Mouse (Mus musculus): ENCODE measurements around the gene Cpne5. TPM values are rescaled to one million over a fixed set of nuclear protein-coding genes. Genes with fewer than 3 reads are reported as not detected.
A peak's percentile ranks its signal among the peaks of the same experiment; 100 is the strongest.
"Not testable (repeated sequence)": the region's sequence is repeated elsewhere in the genome, so short reads cannot be mapped to it uniquely, and the experiment has no call there.

Gene Cpne5
- polyA plus RNA-seq, 1 experiment from 2014 or later = 5.3 TPM

DNA sequence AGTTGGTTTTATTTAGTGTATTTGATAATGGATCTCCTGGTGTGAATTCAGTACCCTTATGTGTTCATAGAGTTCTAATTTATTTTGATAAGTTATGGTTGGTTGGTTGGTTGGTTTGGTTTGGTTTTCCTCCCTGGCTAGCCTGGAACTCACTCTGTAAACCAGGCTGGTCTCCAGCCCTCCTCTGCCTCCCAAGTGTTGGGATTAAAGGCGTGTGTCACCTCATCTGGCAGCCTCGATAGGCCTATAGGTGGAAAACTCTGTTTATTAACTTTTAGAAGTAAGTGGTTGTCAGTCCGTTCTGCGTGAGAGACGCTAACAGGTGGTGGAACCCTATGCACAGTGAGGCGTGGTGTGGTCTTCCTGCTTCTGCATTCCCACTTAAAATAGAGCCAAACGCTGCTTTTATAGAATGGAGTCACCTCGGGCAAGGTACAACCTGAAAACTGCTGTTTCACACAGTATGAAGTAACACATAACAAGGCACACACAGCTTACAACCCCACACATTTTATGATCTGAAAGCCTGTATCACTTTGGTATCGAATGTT is 32.3 kb upstream of the Cpne5 start:
- WGBS = 87% methylated on average over 9 of the region's 9 CpGs
- H3K4me3 ChIP-seq (replicated peaks; ENCODE audit: low read depth, low read length) = no peak overlapping the region

DNA sequence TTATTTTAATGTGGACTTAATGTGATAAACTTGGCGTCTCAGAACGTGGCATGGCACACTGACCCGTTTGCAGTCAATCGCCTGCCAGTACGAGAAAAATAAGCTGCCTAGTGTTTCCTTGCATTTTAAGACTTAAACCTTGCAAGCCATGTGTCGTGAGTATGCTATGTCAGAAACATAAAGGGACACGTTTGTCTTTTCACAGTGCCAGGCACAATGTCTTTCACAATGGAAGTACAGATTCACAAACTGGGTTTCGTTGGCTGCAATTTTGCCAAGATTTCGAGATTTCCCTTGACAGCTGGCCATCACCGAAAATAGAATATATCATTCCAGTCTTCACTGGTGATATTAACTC is 31.4 kb upstream of the Cpne5 start:
- DNase-seq (ENCODE audit: low spot score) (no peak), ATAC-seq (replicated peaks; ENCODE audit: low FRiP score, low read depth) (no peak)
- Histone ChIP-seq H3K9ac (ENCODE audit: low read depth, low read length) (peak overlapping the region; percentile 84), H3K4me1 (replicated peaks; ENCODE audit: insufficient read depth, low read length) (peaks cover 17% of the 10 kb centered on the region), H3K4me3 (replicated peaks; ENCODE audit: low read depth, low read length) (peak overlapping the region; percentile 70), H3K27me3 (ENCODE audit: insufficient read depth, low read length) (no peaks in the 10 kb centered on the region), H3K36me3 (ENCODE audit: insufficient read depth, low read length) (no peaks in the 10 kb centered on the region), H3K9me3 (replicated peaks; ENCODE audit: low read length) (no peaks in the 10 kb centered on the region), H3K4me2 (ENCODE audit: low read length) (peak overlapping the region; percentile 73), H3K27ac (peak overlapping the region; percentile 94)
- 20% methylated on average over 10 of the region's 10 CpGs for WGBS
- no peak for TF ChIP-seq CTCF (IDR thresholded peaks at IDR 0.05; ENCODE audit: low read depth)

More for the DNA sequence above, 32.3 kb upstream of the Cpne5 start:
- no peaks in the 10 kb centered on the region for H3K9me3 ChIP-seq (replicated peaks; ENCODE audit: low read length)
- peak overlapping the region; percentile 94; the same call in 1 of the 2 replicates for H3K27ac ChIP-seq
- ATAC-seq (replicated peaks; ENCODE audit: low FRiP score, low read depth) = no peak
- no peak for TF ChIP-seq CTCF (IDR thresholded peaks at IDR 0.05; ENCODE audit: low read depth)
- H3K36me3 ChIP-seq (ENCODE audit: insufficient read depth, low read length) = no peaks in the 10 kb centered on the region
- H3K9ac ChIP-seq (ENCODE audit: low read depth, low read length) = peak overlapping the region; percentile 42; the same call in 1 of the 2 replicates
- peak overlapping the region; percentile 73 for H3K4me2 ChIP-seq (ENCODE audit: low read length)
- DNase-seq (ENCODE audit: low spot score) = no peak
- H3K4me1 ChIP-seq (replicated peaks; ENCODE audit: insufficient read depth, low read length) = peaks cover 14% of the 10 kb centered on the region
- H3K27me3 ChIP-seq (ENCODE audit: insufficient read depth, low read length) = no peaks in the 10 kb centered on the region

DNA sequence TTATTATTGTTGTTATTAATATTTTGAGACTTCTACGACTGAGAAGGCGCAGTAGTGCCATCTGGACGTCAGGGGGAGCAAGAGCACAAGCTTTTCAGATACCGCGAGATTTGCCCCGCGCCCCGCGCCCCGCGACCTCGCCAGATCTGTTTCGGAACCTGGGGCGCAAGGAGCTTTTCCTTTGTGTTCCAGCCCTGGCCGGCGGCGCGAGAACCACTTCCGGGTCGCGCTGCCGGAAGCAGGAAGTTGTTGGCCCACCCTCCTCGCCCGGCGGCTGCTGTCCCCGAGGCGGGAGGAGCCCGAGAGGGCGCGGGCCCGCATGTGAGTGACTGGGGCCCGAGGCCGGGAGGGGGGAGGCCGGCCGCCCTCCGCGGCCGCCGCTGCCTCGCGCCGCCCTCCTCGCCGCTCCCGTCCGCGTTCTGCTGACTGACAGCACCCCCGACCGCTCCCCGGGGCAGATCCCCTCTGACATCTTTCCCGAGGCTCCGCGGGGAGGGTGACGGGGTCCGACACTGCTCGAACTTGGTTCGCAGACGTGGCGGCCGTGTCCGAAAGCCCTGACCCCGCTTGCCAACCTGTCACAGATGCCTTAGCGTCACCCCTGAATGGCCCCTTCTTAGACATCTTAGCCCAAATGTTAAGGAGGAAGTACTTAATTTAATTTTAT is 30.8 kb upstream of the Cpne5 start, which contains the start of gene BC004004:
BC004004 (plus strand) TSS at position 107 of the 667 bp plus-strand sequence.
- no peaks in the 10 kb centered on the region for H3K27me3 ChIP-seq (ENCODE audit: insufficient read depth, low read length)
- no peaks in the 10 kb centered on the region for H3K9me3 ChIP-seq (replicated peaks; ENCODE audit: low read length)
- ATAC-seq (replicated peaks; ENCODE audit: low FRiP score, low read depth) = peak; percentile 89
- peak; percentile 98 for DNase-seq (ENCODE audit: low spot score)
- peak within 1 kb of the TSS; percentile 70 for H3K4me3 ChIP-seq (replicated peaks; ENCODE audit: low read depth, low read length)
- peak within 1 kb of the TSS; percentile 94 for H3K27ac ChIP-seq
- peak within 1 kb of the TSS; percentile 84 for H3K9ac ChIP-seq (ENCODE audit: low read depth, low read length)
- WGBS = under 1% methylated on average over 62 of the region's 63 CpGs
- no peaks in the 10 kb centered on the region for H3K36me3 ChIP-seq (ENCODE audit: insufficient read depth, low read length)
- H3K4me1 ChIP-seq (replicated peaks; ENCODE audit: insufficient read depth, low read length) = peaks cover 17% of the 10 kb centered on the region
- peak; percentile 75 for TF ChIP-seq CTCF (IDR thresholded peaks at IDR 0.05; ENCODE audit: low read depth)
- peak within 1 kb of the TSS; percentile 73 for H3K4me2 ChIP-seq (ENCODE audit: low read length)

DNA sequence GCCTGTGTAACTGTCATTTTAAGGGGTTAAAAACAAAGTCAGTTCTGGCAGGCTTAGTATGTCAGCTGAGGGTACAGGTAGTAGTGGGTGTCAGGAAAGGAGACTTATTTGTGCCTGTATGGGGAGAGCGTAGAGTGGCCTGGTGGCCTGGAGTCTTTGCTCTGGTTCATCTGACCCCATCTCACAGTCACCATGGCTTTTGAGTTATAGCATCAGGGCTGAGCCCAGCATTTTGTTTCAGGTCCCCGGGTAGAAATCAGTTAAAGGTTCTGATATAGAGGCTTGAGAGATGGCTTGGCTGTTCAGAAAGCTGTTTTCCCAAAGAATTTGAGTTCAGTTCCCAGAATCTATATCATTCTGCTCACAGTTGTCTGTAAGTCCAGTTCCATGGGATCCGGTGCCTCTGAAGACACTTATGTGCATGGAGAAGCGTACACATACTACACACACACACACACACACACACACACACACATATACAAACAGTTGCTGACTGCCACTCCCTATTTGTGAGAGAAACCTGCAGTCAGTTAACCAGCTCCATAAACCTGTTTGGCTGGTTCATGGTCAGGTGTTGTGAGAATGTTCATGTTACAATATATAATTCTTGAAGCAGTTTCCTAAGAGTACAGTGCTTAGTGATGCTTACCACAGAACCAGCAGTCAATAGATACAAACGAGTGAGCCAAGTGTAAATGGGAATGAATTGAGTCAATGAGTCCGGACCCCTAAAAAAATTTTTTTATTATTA is 30.1 kb upstream of the Cpne5 start:
- H3K9me3 ChIP-seq (replicated peaks; ENCODE audit: low read length) = no peaks in the 10 kb centered on the region
- H3K4me1 ChIP-seq (replicated peaks; ENCODE audit: insufficient read depth, low read length) = peaks cover 19% of the 10 kb centered on the region
- H3K4me2 ChIP-seq (ENCODE audit: low read length) = peak overlapping the region; percentile 73
- no peaks in the 10 kb centered on the region for H3K36me3 ChIP-seq (ENCODE audit: insufficient read depth, low read length)
- WGBS = 47% methylated on average over 6 of the region's 6 CpGs
- peak; percentile 8; the same call in 1 of the 2 replicates for ATAC-seq (replicated peaks; ENCODE audit: low FRiP score, low read depth)
- no peaks in the 10 kb centered on the region for H3K27me3 ChIP-seq (ENCODE audit: insufficient read depth, low read length)
- no peak for DNase-seq (ENCODE audit: low spot score)
- H3K9ac ChIP-seq (ENCODE audit: low read depth, low read length) = peak overlapping the region; percentile 1; the same call in 1 of the 2 replicates
- TF ChIP-seq CTCF (IDR thresholded peaks at IDR 0.05; ENCODE audit: low read depth) = no peak
- peak overlapping the region; percentile 94 for H3K27ac ChIP-seq
- H3K4me3 ChIP-seq (replicated peaks; ENCODE audit: low read depth, low read length) = peak overlapping the region; percentile 70; the same call in 1 of the 2 replicates

DNA sequence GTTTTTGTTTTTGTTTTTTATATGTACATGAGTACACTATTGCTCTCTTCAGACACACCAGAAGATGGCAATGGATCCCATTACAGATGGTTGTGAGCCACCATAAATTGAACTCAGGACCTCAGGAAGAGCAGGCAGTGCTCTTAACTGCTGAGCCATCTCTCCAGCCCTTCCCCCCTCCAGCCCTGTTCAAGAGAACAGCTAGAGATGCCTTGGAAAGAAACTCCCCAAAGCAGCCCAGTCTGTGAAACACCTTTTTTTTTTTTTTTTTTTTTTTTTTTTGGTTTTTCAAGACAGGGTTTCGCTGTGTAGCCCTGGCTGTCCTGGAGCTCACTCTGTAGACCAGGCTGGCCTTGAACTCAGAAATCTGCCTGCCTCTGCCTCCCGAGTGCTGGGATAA is 29.1 kb upstream of the Cpne5 start:
- peaks cover 24% of the 10 kb centered on the region for H3K4me1 ChIP-seq (replicated peaks; ENCODE audit: insufficient read depth, low read length)
- H3K27ac ChIP-seq; H3K27me3 ChIP-seq (ENCODE audit: insufficient read depth, low read length); H3K9ac ChIP-seq (ENCODE audit: low read depth, low read length); H3K9me3 ChIP-seq (replicated peaks; ENCODE audit: low read length); H3K36me3 ChIP-seq (ENCODE audit: insufficient read depth, low read length); H3K4me2 ChIP-seq (ENCODE audit: low read length); H3K4me3 ChIP-seq (replicated peaks; ENCODE audit: low read depth, low read length); ATAC-seq (replicated peaks; ENCODE audit: low FRiP score, low read depth); DNase-seq (ENCODE audit: low spot score): not testable (repeated sequence)
- 81% methylated on average over 2 of the region's 2 CpGs for WGBS

DNA sequence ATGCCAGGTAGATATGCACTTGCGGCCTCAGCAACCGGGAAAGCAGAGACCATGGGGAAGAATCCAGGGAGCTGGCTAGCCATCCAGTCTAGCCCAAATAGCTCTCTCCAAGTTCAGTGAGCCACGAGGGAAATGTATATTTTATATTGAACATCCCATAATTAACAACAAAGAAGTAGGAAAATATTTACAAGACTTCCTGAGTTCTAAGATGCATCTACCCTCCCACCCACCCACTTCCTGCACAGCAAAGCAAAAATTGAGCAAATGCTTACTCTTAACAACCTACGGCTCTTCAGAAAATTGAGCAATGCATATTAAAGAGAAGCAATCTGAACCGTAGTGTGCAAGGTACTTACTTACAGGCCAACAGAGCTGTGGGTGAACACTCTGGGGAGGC is 26.8 kb upstream of the Cpne5 start:
- Histone ChIP-seq H3K27me3 (ENCODE audit: insufficient read depth, low read length) (no peaks in the 10 kb centered on the region), H3K9ac (ENCODE audit: low read depth, low read length) (peak overlapping the region; percentile 84; the same call in 1 of the 2 replicates), H3K4me1 (replicated peaks; ENCODE audit: insufficient read depth, low read length) (peaks cover 22% of the 10 kb centered on the region), H3K9me3 (replicated peaks; ENCODE audit: low read length) (no peaks in the 10 kb centered on the region), H3K4me3 (replicated peaks; ENCODE audit: low read depth, low read length) (no peak overlapping the region; the same call in 1 of the 2 replicates), H3K27ac (peak overlapping the region; percentile 98), H3K36me3 (ENCODE audit: insufficient read depth, low read length) (peaks cover 4% of the 10 kb centered on the region; the same call in 1 of the 2 replicates), H3K4me2 (ENCODE audit: low read length) (peak overlapping the region; percentile 87; the same call in 1 of the 2 replicates)
- 71% methylated on average over 5 of the region's 5 CpGs for WGBS
- ATAC-seq (replicated peaks; ENCODE audit: low FRiP score, low read depth) (no peak), DNase-seq (ENCODE audit: low spot score) (no peak)
- TF ChIP-seq CTCF (IDR thresholded peaks at IDR 0.05; ENCODE audit: low read depth) = no peak
